Mouse (Mus musculus) spleen, postnatal 4 days (tissue): ENCODE measurements around the gene Exoc8.

ENCODE experiments used
- DNase-seq, 2 experiments: peaks; one replicate each; pipeline ENCODE4 v3.0.0; 2022; ENCODE audit warnings: low spot score in 2 of 2

Exoc8 gene

GRCm38 (mm10) chr8:124909936-124910335 lies 12.4 kb upstream of the Exoc8 start:
- DNase-seq, result no peak

DNA sequence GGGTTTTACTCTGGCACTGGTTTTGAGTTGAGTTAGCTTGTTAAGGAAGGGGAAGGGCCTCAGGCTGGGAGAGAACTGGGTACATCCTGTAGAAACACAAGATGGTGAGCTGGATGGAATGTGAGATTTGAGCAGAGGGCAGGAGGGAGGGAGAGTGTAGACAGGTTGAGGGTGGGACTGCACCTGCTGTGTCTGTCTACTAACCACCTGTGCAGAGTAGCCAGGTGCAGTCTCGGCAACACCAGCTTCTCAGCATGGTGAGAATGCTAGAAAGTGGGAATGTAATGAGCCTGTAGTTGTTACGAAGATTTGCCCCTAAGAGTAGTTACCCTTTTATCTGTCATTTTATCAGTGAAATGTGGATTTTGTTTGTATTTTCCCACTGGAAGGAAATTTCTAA lies 8.0 kb upstream of the Exoc8 start:
- no peak for DNase-seq

- no peak for DNase-seq
These were observed 5.7 kb upstream of the Exoc8 start for GRCm38 (mm10) chr8:124903198-124903597.

DNA sequence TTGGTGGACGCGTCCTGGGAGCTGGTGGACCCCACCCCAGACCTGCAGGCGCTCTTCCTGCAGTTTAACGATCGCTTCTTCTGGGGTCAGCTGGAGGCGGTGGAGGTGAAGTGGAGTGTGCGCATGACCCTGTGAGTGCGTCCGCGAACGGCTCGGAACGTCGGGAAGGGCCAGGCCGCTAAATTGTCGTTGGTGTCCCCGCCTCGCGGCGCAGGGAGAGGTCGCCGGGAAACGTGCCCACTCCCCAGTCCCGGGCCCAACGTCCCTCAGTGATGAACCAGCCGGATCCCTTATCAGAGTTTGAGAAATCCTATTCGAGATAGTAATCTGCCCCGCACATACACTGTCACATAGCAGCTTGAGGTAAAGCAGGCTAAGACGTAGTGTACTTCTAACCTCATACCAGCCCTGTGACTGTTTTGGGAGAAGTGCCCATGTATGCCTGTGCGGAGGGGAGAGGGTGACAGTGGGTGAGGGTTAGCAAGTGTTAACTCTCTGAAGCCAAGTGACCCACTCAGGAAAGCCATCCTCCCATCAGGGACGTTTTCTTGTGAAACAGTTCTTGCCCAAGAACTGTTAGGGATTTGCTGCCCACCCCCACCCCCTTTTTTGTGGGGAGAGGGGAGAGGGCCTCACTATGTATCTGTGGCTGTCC lies 873 bp upstream of the Exoc8 start:
- no peak for DNase-seq

GRCm38 (mm10) chr8:124896632-124897385 lies 696 bp downstream of the Exoc8 start:
- peak; percentile 74 to 86 for DNase-seq

- DNase-seq, result peak in 1 of 2 experiments; percentile 65
These were observed 1.4 kb downstream of the Exoc8 start for GRCm38 (mm10) chr8:124896010-124896631.

DNA sequence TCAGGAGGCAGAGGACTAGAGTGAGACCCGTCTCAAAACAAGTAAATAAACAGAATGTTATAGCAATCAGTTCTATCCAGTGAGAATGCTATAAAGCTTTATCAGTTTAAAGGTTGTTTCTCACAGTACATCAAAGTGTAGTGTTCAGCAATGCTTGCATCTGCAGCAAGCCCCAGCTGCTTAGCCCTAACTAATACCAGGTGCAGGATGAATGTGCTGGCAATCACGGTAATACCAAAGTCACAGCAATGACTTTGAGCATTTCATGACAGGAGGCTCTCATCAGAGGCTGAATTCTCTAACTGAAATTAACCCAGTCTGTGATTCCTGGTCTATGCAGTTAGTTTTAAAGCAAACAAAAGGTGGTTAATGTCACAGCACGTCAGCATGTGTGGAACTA lies 4.9 kb downstream of the Exoc8 start:
- no peak for DNase-seq

GRCm38 (mm10) chr8:124888385-124888784 lies 9.1 kb downstream of the Exoc8 start:
- DNase-seq, result no peak

DNA sequence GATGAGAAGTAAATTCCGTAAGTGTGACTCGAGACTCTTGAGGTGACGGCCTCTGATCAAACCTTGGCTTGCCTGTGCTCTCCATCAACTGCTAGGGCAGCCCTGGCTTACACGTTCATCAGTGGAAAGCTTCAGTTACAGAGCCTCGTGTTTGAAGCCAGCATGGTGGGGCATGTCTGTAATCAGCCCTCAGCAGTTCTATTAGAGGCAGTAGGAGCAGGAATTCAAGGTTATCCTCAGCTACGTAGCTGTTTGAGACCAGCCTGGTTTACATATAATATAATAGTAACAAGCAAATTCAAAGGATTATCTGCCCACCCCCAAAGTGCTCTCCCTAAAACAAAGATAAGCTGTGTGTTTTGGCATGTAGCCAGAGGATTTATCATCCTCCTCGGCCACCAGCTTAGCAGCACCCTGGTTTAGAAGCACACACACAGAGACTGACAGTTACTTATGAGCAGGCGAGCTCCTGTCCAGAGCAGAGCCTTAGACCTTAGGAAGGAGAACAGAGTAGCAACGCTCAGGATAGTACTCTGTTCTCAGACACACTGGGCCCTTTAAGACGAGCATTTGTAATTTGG lies 18.5 kb downstream of the Exoc8 start:
- no peak for DNase-seq

- no peak for DNase-seq
These were observed 19.4 kb downstream of the Exoc8 start for GRCm38 (mm10) chr8:124878141-124878540.

DNA sequence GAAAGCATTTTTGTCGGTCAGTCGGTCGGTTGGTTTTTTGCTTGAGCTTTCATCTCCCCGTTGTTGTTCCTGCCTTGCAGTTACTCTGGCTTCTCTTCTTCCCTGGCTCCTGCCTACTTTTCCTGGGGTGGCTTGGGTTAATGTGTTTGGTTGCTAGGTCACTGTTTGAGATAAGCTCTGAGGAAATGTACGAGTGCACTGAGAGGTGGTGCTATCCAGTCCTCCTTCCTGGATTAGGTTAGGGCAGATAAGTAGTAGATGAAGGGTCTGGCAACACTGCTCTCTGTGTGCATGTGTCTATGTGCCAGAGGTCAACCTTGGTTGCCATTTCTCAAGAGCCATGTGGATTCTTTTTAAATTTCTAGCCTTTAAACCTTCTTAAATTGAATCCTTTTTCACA lies 24.8 kb downstream of the Exoc8 start:
- no peak for DNase-seq

GRCm38 (mm10) chr8:124872081-124872480 lies 25.4 kb downstream of the Exoc8 start:
- no peak for DNase-seq

DNA sequence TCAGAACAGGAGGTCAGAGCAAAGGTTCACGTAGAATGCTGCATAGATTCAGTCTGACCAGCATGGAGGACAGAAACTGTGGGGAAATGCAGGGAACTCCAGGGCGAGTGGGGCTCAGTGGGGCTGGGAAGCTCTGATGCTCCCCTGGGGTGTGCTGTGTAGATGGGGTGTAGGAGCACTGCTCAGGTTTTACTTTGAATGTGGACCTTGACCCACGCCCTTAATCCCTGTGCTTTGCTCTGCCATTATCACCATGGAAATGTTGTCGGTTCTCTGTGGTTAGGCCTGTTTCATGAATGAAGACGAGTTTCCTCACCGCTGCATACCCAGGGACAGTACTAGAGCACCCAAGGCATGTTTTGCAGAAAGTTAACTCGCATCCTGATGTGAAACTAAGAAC lies 26.0 kb downstream of the Exoc8 start:
- DNase-seq, result no peak

- DNase-seq, result no peak
These were observed 27.8 kb downstream of the Exoc8 start for GRCm38 (mm10) chr8:124869708-124870107.

DNA sequence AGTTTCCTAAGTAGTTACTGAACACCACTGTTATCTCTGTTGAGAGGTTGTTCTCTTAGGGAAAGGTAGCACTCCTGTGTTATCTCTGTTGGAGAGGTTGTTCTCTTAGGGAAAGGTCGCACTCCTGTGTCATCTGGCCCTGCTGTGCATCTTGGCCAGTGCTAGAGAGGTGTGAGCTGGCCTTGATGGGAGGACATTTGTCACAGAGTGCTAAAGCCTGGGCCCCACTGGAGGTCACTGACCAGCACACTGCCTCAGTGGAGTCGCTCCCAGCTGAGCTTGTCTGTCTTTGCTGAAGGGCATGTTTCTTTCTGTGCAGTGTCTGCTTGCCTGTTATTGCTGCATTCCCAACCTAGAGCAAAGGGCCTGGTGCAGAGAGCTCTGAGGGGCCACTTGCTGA lies 30.4 kb downstream of the Exoc8 start:
- DNase-seq, result no peak

DNA sequence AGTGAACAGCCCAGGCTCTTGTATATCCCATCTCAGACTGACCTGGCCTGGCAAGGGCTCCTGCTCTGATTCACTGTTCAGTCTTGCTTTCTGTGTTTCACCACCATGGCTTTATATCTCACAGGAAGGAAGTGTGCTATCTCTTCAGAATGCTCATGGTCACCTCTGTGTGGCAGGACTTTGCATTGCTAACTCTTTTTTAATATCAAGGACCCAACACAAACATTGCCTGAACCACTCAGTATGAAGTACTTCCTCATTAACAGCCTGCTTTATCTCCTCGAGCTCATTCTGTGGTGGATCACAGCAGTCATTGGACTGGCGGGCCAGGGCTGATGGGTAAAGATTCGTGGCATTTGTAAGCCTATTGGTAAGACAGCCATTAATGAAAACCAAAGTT lies 30.8 kb downstream of the Exoc8 start:
- no peak for DNase-seq

- no peak for DNase-seq
These were observed 33.8 kb downstream of the Exoc8 start for GRCm38 (mm10) chr8:124863729-124864128.

GRCm38 (mm10) chr8:124863163-124863677 lies 34.3 kb downstream of the Exoc8 start:
- no peak for DNase-seq

DNA sequence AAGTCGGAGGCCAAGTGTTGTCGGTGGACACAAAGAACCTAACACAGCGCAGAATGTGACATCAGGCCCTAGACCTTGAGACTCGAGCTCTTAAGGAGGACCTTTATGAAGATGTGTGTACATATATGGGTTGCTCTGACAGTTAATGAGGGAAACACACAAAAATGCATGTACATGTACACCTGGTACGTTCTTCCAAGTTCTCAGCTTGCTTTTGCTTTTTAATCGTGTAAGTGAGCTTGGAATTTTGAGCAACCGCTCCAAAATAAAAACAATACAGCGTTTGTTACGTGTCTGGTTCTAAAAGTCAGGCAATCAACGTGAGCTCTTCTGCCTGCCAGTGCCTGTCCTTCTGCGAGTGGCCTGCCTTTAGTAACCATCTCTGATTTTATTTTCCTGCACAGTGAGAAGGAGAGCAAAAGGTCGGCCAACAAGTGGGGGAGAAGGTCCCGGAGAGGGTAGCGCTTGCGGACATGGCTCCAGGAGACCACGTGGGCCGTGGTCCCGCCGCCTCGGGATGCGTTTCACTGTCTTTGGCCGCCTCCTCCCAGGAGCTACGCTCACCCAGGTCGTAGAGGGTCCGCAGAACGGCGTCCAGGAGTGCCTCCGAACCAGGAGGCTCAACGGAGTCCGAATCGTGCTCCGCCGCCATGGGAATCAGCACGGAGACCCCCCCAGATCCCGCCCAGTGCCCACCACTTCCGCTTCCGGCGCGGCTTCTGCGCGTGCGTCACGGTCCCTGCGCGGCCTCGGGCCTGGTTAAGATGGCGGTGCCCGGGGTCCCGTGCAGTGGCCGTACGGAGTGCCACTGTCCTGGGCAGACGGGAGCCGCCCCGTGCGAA lies 35.0 kb downstream of the Exoc8 start, which contains the start of the genes Gnpat and 2810004N23Rik:
Gene Gnpat (plus strand): TSS at position 713 of the 842 bp plus-strand sequence.
Gene 2810004N23Rik (minus strand): TSS at position 800 of the 842 bp plus-strand sequence.
- DNase-seq, result peak; percentile 88 to 96

GRCm38 (mm10) chr8:124860188-124860587 lies 37.3 kb downstream of the Exoc8 start:
- DNase-seq, result no peak

- peak in 1 of 2 experiments; percentile 29 for DNase-seq
These were observed 38.0 kb downstream of the Exoc8 start for GRCm38 (mm10) chr8:124859466-124859865.
